Mouse (Mus musculus) CD4-positive, CD25-positive, alpha-beta regulatory T cell, adult 9 weeks (primary cell): ENCODE measurements around the gene Acsl6. TPM values are rescaled to one million over a fixed set of nuclear protein-coding genes. Genes with fewer than 3 reads are reported as not detected.

Experiments used
- polyA plus RNA-seq: library from polyadenylated mRNA; unstranded; fragments of 100-300 nt; shearing (Covaris generic); gene quantifications from one replicate; pipeline ENCODE4 v1.2.1, GENCODE M21; 2017

Acsl6 gene
- polyA plus RNA-seq, result not detected

DNA sequence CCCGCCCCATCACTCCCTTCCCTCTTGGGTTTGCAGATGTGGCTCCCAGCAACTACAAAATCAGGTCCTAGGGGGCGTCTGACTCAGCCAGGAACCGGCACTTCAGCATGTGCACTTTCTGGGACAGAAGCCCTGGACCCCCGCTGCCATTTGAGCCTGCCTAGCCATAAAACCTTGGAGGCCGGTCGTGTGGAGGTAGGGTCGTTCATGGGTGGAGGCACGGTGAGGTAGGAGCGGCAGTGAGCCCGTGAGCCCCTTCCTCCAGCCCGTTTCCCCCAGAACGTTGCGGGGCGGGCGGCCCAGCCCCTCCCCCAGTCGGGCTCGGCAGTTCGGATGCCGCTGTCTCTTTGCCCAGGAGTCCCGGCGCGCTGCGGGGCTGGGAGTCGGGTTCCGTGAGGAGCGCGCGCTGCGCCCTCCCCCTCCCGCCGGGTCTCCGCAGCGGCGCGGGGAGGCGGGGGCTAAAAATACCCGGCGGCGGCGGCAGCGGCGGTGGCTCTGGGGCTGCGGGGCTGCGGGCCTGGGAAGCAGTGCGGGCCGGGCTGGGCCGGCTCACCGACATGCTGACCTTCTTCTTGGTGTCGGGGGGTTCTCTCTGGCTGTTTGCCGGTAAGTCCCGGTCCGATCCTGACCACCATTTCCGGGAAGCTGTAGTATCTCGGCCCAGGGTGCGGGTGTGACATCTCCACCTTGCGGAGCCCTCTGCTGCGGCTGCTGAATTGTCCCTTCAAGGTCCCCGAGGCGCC, at the start of gene Acsl6:
Gene Acsl6 (plus strand): TSS at position 71 of the 743 bp plus-strand sequence.

DNA sequence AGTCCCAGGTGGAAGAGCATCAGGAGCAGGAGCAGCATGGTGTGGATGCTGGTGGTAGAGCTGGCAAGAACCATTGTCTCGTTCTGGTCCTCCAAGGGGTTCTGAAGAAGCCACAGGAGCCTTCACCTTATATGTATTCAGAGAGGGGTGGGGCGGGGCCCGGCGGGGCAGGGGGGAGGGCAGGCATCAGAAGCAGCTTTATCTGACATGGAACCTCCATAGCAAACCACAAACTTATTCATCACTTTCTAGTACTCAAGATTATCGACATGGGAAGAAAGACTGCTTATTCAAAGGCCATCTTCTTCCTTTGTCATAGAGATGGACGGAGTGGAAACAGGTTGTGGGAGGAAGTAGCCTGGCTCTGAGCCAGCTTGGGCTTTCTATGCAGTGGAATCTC, 36.4 kb upstream of the Acsl6 start, which contains the start of gene Il3:
Gene Il3 (minus strand): TSS at position 101 of the 400 bp plus-strand sequence.

Other genes with a start within 250 kb of the Acsl6 start
- gene Pdlim4, start 234.8 kb upstream of the Acsl6 start, polyA plus RNA-seq, result 22.2 TPM
- not detected for gene P4ha2, start 203.7 kb upstream of the Acsl6 start, polyA plus RNA-seq
- 0.35 TPM for gene Csf2, start 54.1 kb upstream of the Acsl6 start, polyA plus RNA-seq
- not detected for gene Il3, start 36.5 kb upstream of the Acsl6 start, polyA plus RNA-seq
- not detected for gene Meikin, start 66.9 kb downstream of the Acsl6 start, polyA plus RNA-seq
- gene Fnip1, start 134.4 kb downstream of the Acsl6 start, polyA plus RNA-seq, result 12.3 TPM
- gene Rapgef6, start 219.0 kb downstream of the Acsl6 start, polyA plus RNA-seq, result 330 TPM